Mouse (Mus musculus) cerebellum, postnatal 4 days (tissue): ENCODE results near the gene Pnmal2.

Experiments
- DNase-seq, 2 experiments: peaks; one replicate each; pipeline ENCODE4 v3.0.0; 2022; ENCODE audit warnings: low spot score in 2 of 2, mixed read lengths in 1 of 2

Gene Pnmal2

GRCm38 (mm10) chr7:16978173-16978572, 33.7 kb downstream of the Pnmal2 start:
- no peak for DNase-seq

- DNase-seq, result no peak
Measured at GRCm38 (mm10) chr7:16978593-16978992, 34.1 kb downstream of the Pnmal2 start.

GRCm38 (mm10) chr7:16980348-16980747, 35.9 kb downstream of the Pnmal2 start:
- no peak for DNase-seq

GRCm38 (mm10) chr7:16982859-16983568, 38.5 kb downstream of the Pnmal2 start, which contains the start of gene Gm42372:
Gene Gm42372 (plus strand): TSS chr7:16983086.
- peak; percentile 72 to 78 for DNase-seq

DNA sequence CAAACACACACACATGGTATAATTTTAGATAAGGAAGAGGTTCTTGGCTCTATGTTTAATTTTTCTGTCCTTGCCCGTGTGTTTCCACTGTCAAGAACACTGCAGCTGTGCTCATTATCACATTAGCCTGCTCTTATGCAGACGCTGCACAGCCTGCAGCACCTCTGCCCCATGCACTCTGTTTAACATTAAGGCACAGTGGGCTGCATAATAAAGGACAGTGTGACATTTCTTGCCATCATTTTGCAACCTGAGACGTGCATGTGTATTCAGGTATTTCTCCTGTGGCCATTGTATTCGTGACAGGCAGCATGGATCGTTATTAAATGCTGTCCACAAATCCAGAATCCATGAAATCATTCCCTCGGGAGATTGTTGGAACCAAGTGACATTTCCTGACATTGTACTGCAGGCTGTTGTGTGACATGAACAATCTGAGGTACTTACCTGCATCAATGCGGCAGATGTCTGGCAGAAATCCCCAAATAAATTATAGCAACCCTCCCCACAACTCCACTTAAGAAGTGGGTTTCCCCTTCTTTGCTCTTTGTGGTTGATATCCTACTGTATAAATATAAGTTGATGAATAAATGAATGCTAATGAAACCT, 43.2 kb downstream of the Pnmal2 start:
- no peak for DNase-seq

DNA sequence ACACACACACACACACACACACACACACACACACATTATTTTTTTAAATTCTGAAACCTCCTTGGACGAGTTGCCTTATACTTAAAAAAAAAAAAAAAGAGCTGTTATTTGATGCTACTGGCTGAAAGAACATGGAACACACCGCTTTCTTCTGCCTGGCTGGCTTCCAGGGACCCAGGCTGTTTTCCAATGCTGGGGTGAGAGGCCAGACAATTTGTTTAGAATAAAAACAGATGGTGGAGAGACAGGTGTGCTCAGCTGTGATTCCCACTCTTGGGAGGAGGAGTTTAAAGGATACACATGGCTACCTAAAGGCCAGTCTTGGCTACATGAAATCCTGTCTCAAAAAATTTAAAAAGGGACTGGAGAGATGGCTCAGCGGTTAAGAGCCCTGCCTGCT, 43.9 kb downstream of the Pnmal2 start:
- peak in 1 of 2 experiments; percentile 63 for DNase-seq

DNA sequence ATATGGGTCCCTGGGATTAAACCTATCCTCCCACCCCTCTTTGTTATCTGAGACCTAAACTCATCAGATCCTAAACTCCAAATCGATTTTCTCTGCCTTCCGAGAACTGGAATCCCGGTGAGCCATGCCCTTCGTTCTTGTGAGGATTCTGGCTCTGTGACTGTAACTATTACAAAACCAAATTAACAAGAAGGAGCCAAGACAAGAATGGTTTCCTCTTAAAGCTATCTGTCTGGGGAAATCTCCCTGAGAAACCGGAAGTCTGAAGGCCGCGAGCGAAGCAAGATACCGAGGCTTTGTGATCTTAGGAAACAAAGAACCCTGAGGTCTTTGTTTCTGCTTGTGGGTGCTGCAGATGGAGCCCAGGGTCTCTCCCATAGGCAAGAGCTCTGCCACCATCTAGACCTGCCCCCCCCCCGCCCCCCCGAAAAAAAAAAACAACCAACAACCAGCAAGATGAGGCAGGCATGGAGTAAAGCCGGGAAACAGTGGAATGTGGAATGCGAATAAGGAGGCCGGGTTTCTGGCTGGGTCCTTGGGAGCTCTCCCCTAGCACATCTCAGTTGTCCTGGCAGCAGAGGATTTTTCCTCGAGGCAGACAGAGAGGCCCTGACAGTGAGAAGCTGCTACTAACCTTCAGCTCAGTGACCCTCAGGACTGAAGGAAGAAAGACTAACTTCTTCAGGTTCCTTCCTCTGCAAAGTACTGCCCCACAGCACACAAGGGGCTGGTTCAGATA, 45.7 kb downstream of the Pnmal2 start:
- no peak for DNase-seq

- DNase-seq, result no peak
Measured at GRCm38 (mm10) chr7:16991681-16992450, 47.4 kb downstream of the Pnmal2 start.

DNA sequence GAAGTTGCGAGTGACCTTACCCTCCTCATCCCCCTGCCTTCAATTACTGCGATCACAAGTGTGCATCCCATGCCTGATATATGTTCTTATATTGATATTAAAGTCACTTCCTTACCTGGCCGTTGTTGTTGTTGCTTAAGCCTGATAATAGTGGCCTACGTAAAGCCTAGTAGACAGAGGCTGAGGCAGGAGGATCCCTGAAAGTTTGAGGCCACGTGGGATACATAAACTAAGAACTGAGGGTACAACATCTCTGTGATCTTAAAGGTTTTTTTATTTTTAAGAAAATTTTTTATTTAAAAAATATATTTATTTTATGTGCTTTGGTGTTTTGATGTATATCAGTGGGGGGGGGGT, 47.9 kb downstream of the Pnmal2 start, which contains the start of gene Ccdc8:
Gene Ccdc8, plus strand, starts transcription at position 258 of the 357 bp plus-strand sequence.
- no peak for DNase-seq

GRCm38 (mm10) chr7:16993651-16994399, 49.3 kb downstream of the Pnmal2 start:
- peak in 1 of 2 experiments; percentile 48 for DNase-seq

DNA sequence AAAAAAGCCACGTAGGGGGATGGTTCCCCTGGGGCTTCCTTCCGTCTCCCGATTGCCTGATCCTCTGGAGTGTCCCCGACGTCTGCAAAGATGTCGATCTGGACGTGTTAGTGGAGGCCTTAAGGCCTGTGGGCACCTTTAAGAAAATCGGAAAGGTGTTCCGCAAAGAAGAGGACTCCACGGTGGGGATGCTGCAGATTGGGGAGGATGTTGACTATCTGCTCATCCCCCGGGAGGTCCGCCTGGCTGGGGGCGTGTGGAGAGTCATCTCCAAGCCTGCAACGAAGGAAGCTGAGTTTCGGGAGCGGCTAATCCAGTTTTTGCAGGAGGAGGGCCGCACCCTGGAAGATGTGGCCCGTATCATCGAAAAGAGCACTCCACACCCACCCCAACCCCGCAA, 49.9 kb downstream of the Pnmal2 start:
- DNase-seq, result no peak

- no peak for DNase-seq
Measured at GRCm38 (mm10) chr7:16995345-16995744, 50.9 kb downstream of the Pnmal2 start.
